Mouse (Mus musculus): ENCODE measurements around the gene Slc44a3.

DNA sequence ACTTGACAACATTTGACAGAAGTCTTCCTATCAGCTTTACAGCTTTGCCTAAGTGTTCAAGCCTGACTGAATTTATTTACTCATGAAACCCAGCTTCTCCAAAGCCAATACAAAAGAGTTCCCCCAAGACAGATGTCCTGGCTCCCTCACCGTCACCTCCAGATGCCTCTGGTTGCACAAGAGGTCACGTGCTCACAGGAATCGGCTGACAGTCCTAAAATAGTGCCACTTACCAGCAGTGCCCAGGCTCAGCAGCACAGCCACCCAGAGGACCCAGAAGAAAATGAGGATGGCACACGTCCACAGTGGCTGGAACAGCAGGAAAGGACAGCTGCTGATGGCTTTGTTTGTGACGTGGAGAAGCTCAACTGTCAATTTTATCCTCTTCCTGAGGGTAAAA lies 23.1 kb downstream of the Slc44a3 start:
- TF ChIP-seq CTCF (IDR thresholded peaks at IDR 0.05; ENCODE audit: borderline replicate concordance, insufficient read depth, low read depth, low read length) = no peak
- no peak for TF ChIP-seq POLR2A (IDR thresholded peaks at IDR 0.05; ENCODE audit: borderline replicate concordance, insufficient read depth, low read length)
